Mouse (Mus musculus) embryonic stem cell, embryonic (primary cell): Measurements from ENCODE around the gene Mrpl11.

ENCODE experiments used
- CTCF ChIA-PET, 4 experiments: fragments of 300-600 bp in 2 of 4; fragments of 350-600 bp in 2 of 4; sonication (Branson Sonifier 250); formaldehyde crosslinking; loops; one replicate each; lab custom pipeline; 2022; ENCODE audit warnings: inconsistent platforms in 2 of 4; lab: Charles Lee
- POLR2A ChIA-PET, 4 experiments: fragments of 300-600 bp in 2 of 4; fragments of 350-600 bp in 2 of 4; sonication (Branson Sonifier 250); formaldehyde crosslinking; loops; one replicate each; lab custom pipeline; 2022; ENCODE audit warnings: antibody characterized with exemption in 4 of 4, inconsistent platforms in 1 of 4; lab: Charles Lee

The Mrpl11 gene

DNA sequence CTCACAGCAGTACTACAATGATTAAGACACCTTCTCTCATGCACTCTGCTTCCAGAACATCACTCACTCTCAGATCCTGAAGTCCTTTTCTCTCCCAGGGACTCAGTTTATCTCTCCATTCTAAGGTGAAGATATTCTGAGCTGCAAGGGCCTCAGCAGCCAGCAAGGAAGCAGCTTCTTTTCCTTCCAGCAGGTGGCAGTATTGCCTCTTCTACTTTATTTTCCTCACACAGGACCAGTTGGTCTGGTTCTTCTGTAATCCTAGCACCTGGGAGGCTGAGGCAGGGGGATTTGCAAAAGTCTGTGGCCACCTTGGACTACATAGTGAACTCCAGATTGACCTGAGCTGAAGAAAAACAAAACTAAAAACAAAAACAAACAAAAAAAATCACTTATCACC, 19.8 kb downstream of the Mrpl11 start:
- ChIA-PET POLR2A (interaction anchor here (0.5 to 1.5 kb wide), 8 partner anchors 18 to 356 kb away, joined by 3 to 7 read pairs (median 4); no protein-coding TSS in a partner anchor), CTCF (interaction anchor here (0.5 to 4.5 kb wide), 82 partner anchors 7 to 484 kb away, joined by 3 to 22 read pairs (median 4); partner anchors contain the start of genes Npas4 (in 2 of the 4), 2010003K11Rik (in 1 of the 4), AC124502.3 (in 1 of the 4) and B4gat1 (in 1 of the 4))

- ChIA-PET POLR2A (interaction anchor here (0.6 to 1.5 kb wide), 28 partner anchors 9 to 474 kb away, joined by 3 to 6 read pairs (median 3); partner anchors contain the start of genes Mrpl11 (in 2 of the 4), Yif1a (in 2 of the 4), AC124502.3 (in 1 of the 4) and B4gat1 (in 1 of the 4)), CTCF (interaction anchor here (0.6 to 2.1 kb wide), 16 partner anchors 8 to 706 kb away, joined by 3 to 8 read pairs (median 3); partner anchors contain the start of genes Ankrd13d (in 1 of the 4) and Yif1a (in 1 of the 4))
Observed at GRCm38 (mm10) chr19:4989013-4989412, 27.1 kb downstream of the Mrpl11 start.

GRCm38 (mm10) chr19:4989434-4990255, 27.7 kb downstream of the Mrpl11 start:
- CTCF ChIA-PET: interaction anchor here (0.6 to 2.1 kb wide), 18 partner anchors 8 to 706 kb away, joined by 3 to 8 read pairs (median 4); partner anchors contain the start of genes Ankrd13d (in 1 of the 4) and Yif1a (in 1 of the 4)
- POLR2A ChIA-PET: interaction anchor here (0.7 to 1.6 kb wide), 31 partner anchors 8 to 364 kb away, joined by 3 to 6 read pairs (median 3); partner anchors contain the start of genes Mrpl11 (in 2 of the 4), Yif1a (in 2 of the 4), AC124502.3 (in 1 of the 4) and B4gat1 (in 1 of the 4)

- ChIA-PET CTCF (interaction anchor here in 2 of 4 experiments (1.1 to 1.5 kb wide), 6 partner anchors 9 to 161 kb away, joined by 3 to 8 read pairs (median 4); no protein-coding TSS in a partner anchor), POLR2A (interaction anchor here in 3 of 4 experiments (0.7 to 1.6 kb wide), 6 partner anchors 9 to 128 kb away, joined by 3 to 4 read pairs (median 3); no protein-coding TSS in a partner anchor)
Observed at GRCm38 (mm10) chr19:4990256-4990625, 28.3 kb downstream of the Mrpl11 start, which contains the start of gene Npas4. Gene Npas4 (minus strand): TSS chr19:4990316.

DNA sequence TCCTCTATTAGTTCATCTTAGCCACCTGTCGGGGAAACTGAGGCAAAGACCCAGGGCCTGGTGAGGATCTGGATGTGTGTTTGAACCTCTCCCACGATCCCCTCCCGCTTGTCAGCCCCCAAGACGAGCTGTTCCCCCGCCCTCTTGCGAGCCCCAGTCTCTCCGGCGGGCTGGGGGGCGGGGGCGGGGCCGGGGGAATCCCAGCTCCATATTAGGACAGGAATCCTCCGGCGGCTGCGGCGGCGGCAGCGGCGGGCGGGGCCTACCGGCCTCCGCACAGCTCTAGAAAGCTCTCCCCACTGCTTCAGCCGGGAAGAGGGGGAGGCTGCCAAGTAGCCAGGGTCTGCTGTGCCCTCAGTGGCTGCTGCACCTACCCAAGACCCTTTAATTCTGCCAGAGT, 28.8 kb downstream of the Mrpl11 start:
- POLR2A ChIA-PET: interaction anchor here in 2 of 4 experiments (1.0 to 1.6 kb wide), 3 partner anchors 8 to 80 kb away, joined by 3 read pairs; no protein-coding TSS in a partner anchor
- CTCF ChIA-PET: interaction anchor here in 3 of 4 experiments (0.6 to 1.5 kb wide), 5 partner anchors 9 to 427 kb away, joined by 3 to 8 read pairs (median 4); no protein-coding TSS in a partner anchor

- ChIA-PET POLR2A (interaction anchor here in 3 of 4 experiments (0.6 to 1.0 kb wide), 13 partner anchors 11 to 501 kb away, joined by 3 to 4 read pairs (median 3); partner anchors contain the start of genes AC124502.3 (in 1 of the 3) and B4gat1 (in 1 of the 3)), CTCF (interaction anchor here (0.6 to 2.5 kb wide), 8 partner anchors 9 to 992 kb away, joined by 3 to 12 read pairs (median 4); partner anchors contain the start of genes Gm49405 (in 1 of the 4) and Nudt8 (in 1 of the 4))
Observed at GRCm38 (mm10) chr19:4992371-4992770, 30.4 kb downstream of the Mrpl11 start.

DNA sequence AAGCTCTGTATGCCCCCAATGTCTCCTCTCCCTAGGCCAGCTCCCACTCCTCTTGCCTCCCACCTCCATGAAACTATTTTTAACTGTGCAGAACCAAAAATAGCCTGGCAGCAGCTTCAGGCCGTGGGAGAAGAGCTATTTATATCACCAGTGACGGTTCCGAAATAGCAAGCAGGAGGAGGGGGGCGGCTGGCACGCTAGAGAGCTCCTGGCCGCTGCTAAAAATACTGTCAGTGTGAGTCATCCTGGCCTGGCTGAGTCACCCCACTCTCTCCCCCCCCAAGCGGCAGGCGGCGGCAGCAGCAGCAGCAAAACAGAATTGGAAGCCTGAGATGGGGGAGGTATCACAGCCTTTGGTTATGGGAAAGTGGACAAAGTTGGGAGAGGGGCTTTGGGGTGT, 31.0 kb downstream of the Mrpl11 start:
- ChIA-PET CTCF (interaction anchor here (0.6 to 2.5 kb wide), 8 partner anchors 9 to 993 kb away, joined by 3 to 12 read pairs (median 4); partner anchors contain the start of genes Gm49405 (in 1 of the 4) and Nudt8 (in 1 of the 4)), POLR2A (interaction anchor here in 3 of 4 experiments (0.5 to 1.0 kb wide), 12 partner anchors 10 to 500 kb away, joined by 3 to 4 read pairs (median 3); partner anchors contain the start of genes AC124502.3 (in 1 of the 3) and B4gat1 (in 1 of the 3))

DNA sequence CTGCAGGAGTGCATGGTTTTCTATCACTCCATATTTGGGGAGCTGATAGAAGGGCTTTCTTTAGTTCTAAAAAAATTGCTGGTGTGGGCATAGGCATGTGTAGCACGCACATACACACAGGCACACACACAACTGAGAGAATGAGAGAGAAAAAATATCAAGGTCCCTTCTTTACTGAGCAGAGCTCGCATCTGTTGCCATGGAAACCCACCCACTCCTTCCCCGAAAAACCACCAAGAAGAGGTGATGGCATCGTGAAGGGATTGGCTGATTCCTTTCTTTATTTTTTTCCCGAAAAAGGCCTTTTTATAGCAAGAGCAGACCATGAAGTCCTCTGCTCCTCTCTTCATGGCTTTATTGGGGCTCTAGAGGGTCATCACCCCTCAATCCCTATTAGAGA, 32.1 kb downstream of the Mrpl11 start:
- POLR2A ChIA-PET: no interaction called here
- CTCF ChIA-PET: interaction anchor here in 1 of 4 experiments (2.5 kb wide), 1 partner anchor 12 kb away, joined by 9 read pairs; no protein-coding TSS in a partner anchor

GRCm38 (mm10) chr19:4999445-5000140, 37.6 kb downstream of the Mrpl11 start:
- ChIA-PET POLR2A (interaction anchor here in 1 of 4 experiments (0.7 to 1.1 kb wide), 4 partner anchors 9 to 37 kb away, joined by 3 to 4 read pairs (median 3); no protein-coding TSS in a partner anchor), CTCF (interaction anchor here in 3 of 4 experiments (0.6 to 2.8 kb wide), 6 partner anchors 10 to 310 kb away, joined by 3 to 10 read pairs (median 4); no protein-coding TSS in a partner anchor)

DNA sequence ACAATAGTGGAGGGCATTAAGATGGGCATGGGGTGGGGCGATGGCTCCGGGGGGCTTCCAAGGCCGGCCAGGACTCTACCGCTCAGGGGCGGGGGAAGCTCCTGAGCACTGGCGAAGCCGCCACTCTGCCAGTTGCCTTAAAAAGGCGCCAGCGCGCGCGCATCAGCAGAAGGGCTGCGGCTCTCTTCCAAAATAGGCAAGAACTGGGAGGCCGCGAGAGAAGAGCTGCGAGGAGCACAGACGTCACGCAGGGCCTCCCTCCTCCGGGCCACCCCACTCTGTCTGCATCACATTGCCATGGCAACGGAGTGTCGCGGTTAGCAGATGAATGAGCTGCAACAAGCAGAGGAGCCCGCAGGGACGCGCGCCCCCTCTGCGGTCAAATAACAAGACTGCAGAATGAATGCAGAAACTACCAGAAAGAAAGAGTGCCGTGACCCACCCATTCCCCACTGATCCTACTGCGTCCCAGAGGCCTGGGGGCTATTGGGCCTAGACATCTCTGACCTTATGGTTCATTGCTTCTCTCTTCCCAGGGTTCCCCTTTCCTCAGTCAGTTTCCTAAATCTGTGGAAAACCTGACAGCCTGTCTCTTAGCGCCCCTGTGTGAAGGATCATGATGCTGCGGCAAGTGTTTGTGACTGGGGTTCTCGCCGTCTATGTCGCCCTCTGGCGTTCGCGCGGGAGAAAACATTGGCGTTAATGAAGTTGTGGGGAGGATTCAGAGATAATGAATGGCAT, 39.9 kb downstream of the Mrpl11 start:
- CTCF ChIA-PET: interaction anchor here (0.6 to 2.8 kb wide), 27 partner anchors 9 to 562 kb away, joined by 3 to 12 read pairs (median 4); partner anchors contain the start of genes Ccdc87 (in 1 of the 4) and Ccs (in 1 of the 4)

DNA sequence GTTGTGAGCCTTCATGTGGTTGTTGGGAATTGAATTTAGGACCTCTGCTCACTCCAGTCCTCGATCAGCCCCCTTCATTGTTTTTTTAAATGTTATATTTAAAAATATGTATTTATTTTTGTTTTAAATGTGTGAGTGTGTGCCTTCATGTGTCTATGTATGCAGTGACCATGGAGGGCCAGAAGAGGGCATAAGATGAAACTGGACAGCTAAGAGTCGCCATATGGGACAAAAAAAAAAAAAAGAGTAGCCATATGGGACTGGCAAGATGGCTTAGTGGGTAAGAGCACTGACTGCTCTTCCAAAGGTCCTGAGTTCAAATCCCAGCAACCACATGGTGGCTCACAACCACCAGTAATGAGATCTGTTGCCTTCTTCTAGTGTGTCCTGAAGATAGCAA, 41.7 kb downstream of the Mrpl11 start:
- ChIA-PET POLR2A (interaction anchor here (0.6 kb wide), 5 partner anchors 11 to 1432 kb away, joined by 3 read pairs; partner anchors contain the start of gene Kmt5b (in 1 of the 4)), CTCF (interaction anchor here (0.6 to 2.1 kb wide), 12 partner anchors 9 to 712 kb away, joined by 3 to 9 read pairs (median 4); partner anchors contain the start of genes Dpp3 (in 1 of the 4), Pacs1 (in 1 of the 4) and Slc29a2 (in 1 of the 4))

More for the DNA sequence above, 39.9 kb downstream of the Mrpl11 start:
- POLR2A ChIA-PET: interaction anchor here (0.6 to 2.0 kb wide), 9 partner anchors 11 to 386 kb away, joined by 3 to 5 read pairs (median 4); partner anchors contain the start of gene Slc29a2 (in 1 of the 4)

DNA sequence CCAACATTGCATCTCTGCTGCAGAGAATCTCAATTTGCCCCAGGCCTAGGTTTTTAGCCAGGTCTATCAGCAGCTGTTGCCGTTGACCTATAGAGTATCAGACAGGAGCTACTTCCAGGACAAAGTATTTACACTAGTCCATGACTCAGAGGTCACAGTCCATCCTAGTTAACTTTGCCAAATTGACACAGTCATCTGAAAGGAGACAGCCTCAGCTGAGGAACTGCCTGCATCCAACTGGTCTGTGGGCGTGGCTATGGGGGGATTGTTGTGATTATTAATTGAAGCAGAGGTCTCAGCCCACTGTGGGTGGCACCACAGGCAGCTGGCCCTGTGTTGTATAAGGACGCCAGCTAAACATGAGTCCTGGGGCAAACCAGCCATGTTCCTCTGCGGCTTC, 43.0 kb downstream of the Mrpl11 start:
- CTCF ChIA-PET: interaction anchor here in 3 of 4 experiments (0.6 to 2.1 kb wide), 7 partner anchors 10 to 146 kb away, joined by 3 to 7 read pairs (median 3); partner anchors contain the start of gene Yif1a (in 1 of the 3)
- POLR2A ChIA-PET: interaction anchor here in 3 of 4 experiments (0.6 to 2.2 kb wide), 4 partner anchors 15 to 813 kb away, joined by 3 to 5 read pairs (median 4); partner anchors contain the start of gene Npas4 (in 1 of the 3)

DNA sequence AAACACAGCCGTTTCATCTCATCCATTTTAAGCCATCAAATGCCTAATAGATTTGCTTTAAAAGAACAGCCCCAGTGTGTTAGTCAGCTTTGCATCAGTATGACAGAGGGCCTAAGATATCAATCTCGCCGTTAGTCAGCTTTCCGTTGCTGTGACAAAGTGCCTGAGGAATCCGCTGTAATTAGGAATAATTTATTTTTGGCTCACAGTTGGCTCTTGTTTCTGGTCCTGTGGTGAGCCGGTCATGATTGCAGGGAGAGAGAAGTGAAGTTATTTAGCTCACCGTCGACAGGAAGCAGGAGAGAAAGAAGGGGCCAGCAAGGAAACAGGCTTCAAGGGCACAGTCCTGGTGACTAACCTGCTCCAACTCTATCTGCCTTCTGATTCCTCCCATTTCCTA, 51.2 kb downstream of the Mrpl11 start:
- ChIA-PET CTCF (interaction anchor here (0.5 to 2.8 kb wide), 19 partner anchors 10 to 918 kb away, joined by 3 to 21 read pairs (median 4); partner anchors contain the start of genes Slc29a2 (in 2 of the 4), AC124502.3 (in 1 of the 4), B4gat1 (in 1 of the 4) and Npas4 (in 1 of the 4)), POLR2A (interaction anchor here in 2 of 4 experiments (0.5 to 2.9 kb wide), 19 partner anchors 11 to 1172 kb away, joined by 3 to 21 read pairs (median 4); partner anchors contain the start of genes Slc29a2 (in 2 of the 2), AC124502.3 (in 1 of the 2), B4gat1 (in 1 of the 2) and Brms1 (in 1 of the 2))

DNA sequence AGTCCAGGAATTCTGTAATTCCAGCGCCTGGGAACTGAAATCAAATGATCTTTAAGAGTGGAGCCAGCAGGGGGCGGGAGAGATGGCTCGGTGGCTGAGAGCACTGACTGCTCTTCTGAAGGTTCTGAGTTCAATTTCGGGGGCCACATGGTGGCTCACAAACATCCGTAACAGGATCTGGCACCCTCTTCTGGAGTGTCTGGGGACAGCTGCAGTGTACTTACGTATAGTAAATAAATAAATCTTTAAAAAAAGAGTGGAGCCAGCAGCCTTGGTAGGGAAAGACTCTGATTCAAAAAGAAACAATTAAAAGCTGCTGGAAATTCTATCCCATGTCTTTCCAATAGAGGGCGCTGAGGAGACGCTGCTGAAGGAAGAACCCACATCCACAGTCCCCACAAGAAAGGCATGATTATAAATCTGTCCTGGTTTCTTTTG, 53.0 kb downstream of the Mrpl11 start:
- CTCF ChIA-PET: interaction anchor here (0.6 to 4.8 kb wide), 42 partner anchors 9 to 581 kb away, joined by 3 to 63 read pairs (median 4); partner anchors contain the start of genes AC124502.3 (in 3 of the 4), B4gat1 (in 3 of the 4), Rin1 (in 3 of the 4) and Slc29a2 (in 1 of the 4)
- POLR2A ChIA-PET: interaction anchor here in 3 of 4 experiments (0.6 to 2.1 kb wide), 9 partner anchors 9 to 57 kb away, joined by 3 to 10 read pairs (median 3); partner anchors contain the start of genes Slc29a2 (in 3 of the 3), AC124502.3 (in 1 of the 3), B4gat1 (in 1 of the 3) and Rin1 (in 1 of the 3)
